Mouse (Mus musculus) brown adipose tissue, adult 24 weeks (tissue): Measurements from ENCODE around the gene Lsm11. TPM values are rescaled to one million over a fixed set of nuclear protein-coding genes. Genes with fewer than 3 reads are reported as not detected.
A peak's percentile ranks its signal among the peaks of the same experiment; 100 is the strongest.

ENCODE experiments used
- H3K27ac ChIP-seq: fragments of 200-500 bp; replicated peaks from 2 replicates; pipeline ENCODE4 v1.5.1; 2012; ENCODE audit warnings: low read depth, mild to moderate bottlenecking, low read length
- H3K4me1 ChIP-seq: fragments of 200-500 bp; 2 replicates; pipeline ENCODE4 v1.6.1; 2012; ENCODE audit warnings: low read length, mixed read lengths; ENCODE audit not compliant: control insufficient read depth, insufficient read depth, insufficient read length
- H3K4me3 ChIP-seq: fragments of 200-500 bp; 2 replicates; pipeline ENCODE4 v1.5.1; 2012; ENCODE audit warnings: low read depth, mild to moderate bottlenecking, low read length, moderate library complexity; ENCODE audit not compliant: insufficient read depth
- polyA plus RNA-seq: library from polyadenylated mRNA; stranded (reverse); fragments of >200 nt; gene quantifications from 2 replicates; pipeline ENCODE4 v1.2.4, GENCODE M21; 2012; ENCODE audit not compliant: missing spikeins, insufficient read depth, insufficient read length

The Lsm11 gene
- 1.9 and 2.2 TPM in 2 replicates for polyA plus RNA-seq

DNA sequence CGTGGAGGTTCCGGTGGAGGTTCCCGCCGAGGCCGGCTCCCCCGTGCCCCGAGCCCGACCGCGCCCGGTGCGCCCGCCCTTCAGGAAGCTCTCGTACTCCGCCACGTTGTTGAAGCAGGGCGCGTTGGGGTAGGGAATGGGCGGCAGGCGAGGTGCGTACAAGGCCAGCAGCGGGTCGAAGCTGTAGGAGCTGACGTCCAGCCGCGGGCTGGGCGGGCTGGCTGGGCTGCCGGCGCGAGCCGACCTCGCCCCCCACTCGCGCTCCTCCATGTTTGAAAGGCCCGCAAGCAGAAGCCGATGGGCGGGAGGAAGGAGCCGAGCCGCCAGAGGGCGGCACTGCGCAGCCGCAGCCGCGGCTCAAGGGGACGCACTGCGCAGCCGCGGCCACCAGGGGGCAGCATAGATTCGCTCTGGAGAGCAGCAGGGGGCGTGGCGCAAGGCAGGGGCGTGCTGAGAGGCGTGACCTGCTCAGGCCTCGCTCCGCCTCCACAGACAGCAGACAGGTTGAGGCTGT, at the start of gene Lsm11:
Lsm11 (minus strand) TSS at position 293 of the 514 bp plus-strand sequence.
- Histone ChIP-seq H3K4me1 (peaks cover 3% of the 10 kb centered on the region; the same call in 1 of the 2 replicates), H3K27ac (peak within 1 kb of the TSS; percentile 50; the same call in 1 of the 2 replicates), H3K4me3 (peak within 1 kb of the TSS; percentile 94)

DNA sequence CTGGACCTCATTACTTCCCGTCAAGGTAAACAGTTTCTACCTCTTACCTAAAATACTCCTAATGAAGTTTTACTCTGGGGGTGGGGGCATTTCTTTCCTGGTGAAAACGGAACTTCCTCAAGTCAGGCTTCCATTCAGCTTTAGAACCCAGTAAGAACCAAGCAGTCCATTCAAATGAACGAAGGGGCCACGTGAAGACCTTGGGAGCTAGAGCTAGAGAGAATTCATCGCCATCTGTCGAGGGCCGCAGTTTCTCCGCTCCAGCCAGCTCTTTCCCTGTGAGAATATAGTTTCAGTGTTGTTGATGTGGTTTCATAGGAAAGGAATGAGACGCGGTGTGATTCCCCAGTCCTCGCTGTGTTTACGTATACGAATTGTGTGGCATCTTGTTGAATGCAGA, 47.4 kb upstream of the Lsm11 start:
- Histone ChIP-seq H3K4me1 (no peaks in the 10 kb centered on the region), H3K27ac (no peak overlapping the region), H3K4me3 (no peak overlapping the region)

DNA sequence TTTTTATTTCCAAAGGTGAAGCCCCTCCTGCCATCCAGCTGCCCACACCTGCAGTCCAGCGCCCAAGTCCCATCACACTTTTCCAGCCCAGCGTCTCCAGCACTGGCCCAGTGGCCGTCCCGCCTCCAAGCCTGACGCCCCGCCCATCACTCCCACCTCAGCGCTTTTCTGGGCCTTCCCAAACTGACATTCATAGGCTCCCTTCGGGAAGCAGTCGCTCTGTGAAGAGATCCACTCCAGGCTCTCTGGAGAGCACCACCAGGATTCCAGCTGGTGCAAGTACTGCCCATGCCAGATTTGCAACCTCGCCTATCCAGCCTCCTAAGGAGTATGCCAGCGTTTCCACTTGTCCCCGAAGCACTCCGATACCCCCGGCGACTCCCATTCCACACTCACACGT, 46.9 kb upstream of the Lsm11 start:
- Histone ChIP-seq H3K4me1 (no peaks in the 10 kb centered on the region), H3K4me3 (no peak overlapping the region), H3K27ac (no peak overlapping the region)

DNA sequence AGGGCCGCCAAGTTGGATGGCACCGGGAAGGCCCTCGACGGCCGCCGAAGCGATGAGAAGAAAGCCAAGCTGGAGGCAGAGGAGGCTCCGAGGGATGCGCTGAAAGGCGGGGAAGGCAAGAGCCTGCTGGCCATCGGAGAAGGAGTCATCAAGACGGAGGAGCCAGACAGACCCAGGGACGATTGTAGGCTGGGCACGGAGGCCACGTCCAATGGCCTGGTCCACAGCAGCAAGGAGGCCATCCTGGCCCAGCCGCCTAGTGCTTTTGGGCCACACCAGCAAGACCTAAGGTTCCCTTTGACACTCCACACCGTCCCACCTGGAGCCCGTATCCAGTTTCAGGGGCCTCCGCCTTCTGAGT, 36.1 kb upstream of the Lsm11 start:
- Histone ChIP-seq H3K4me1 (no peaks in the 10 kb centered on the region), H3K27ac (no peak overlapping the region), H3K4me3 (peak overlapping the region; percentile 71)

DNA sequence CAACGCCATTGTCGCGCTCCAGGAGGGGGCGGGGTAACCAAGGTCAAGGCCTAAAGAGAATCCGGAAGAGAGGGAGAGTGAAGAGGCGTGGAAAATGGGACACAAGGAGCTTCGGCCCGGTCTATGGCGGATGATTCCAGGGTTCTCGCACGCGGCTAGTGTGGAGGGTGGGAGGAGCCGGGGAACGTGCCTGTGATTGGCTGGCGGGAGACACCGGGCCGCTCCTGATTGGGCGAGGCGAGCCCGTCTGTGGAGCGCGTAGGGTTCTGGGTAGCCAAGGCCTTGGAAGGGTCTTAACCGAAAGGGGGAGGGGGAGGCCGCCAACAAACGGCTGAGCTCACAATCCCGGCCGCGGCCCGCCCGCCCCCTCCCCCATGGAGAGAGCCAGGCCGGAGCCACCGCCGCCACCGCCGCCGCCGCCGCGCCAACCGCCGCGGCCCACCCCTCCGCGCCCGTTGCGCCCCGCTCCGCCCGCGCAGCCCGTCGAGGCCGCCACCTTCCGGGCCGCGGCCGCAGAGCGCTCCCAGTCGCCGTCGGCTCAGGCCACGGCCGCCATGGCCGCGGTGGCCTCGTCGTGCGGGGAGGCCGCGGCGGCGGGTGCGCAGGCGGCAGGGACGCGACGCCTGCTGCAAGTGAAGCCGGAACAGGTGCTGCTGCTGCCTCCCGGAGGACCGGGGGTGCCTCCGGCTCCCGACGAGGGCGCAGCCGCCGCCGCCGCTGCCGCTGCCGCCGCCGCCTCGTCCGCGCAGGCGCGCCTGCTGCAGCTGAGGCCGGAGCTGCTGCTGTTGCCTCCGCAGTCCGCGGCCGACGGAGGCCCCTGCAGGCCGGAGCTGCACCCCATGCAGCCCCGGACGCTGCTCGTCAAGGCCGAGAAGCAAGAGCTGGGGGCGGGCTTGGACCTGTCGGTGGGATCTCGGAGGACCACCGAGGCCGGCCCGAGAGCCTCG, 35.5 kb upstream of the Lsm11 start, which contains the start of gene Sox30:
Sox30 (plus strand) TSS at position 365 of the 947 bp plus-strand sequence.
- H3K27ac ChIP-seq = no peak within 1 kb of the TSS
- H3K4me1 ChIP-seq = no peaks in the 10 kb centered on the region
- peak within 1 kb of the TSS; percentile 71 for H3K4me3 ChIP-seq

GRCm38 (mm10) chr11:45976061-45976460, 31.3 kb upstream of the Lsm11 start:
- no peak overlapping the region for H3K27ac ChIP-seq
- no peaks in the 10 kb centered on the region for H3K4me1 ChIP-seq
- no peak overlapping the region for H3K4me3 ChIP-seq

DNA sequence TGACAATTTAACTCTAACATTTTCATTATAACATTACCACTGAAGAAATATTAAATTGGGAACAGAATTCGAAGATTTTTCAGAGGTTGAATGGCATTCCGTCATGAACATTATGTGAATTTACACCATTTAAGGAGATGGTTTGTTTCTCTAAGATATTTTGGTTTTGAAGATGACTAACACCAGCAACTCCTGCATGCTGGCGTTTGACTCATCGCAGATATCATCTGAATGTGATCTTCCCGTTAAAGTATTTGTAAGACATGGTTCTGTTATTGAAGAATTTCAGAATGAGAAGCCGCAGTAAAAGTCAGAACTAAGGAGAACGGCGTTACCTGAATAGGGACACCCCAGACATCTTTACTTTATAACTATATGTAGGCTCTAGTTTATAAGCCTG, 29.7 kb upstream of the Lsm11 start:
- no peaks in the 10 kb centered on the region for H3K4me1 ChIP-seq
- H3K27ac ChIP-seq = no peak overlapping the region
- no peak overlapping the region for H3K4me3 ChIP-seq

- no peaks in the 10 kb centered on the region for H3K4me1 ChIP-seq
- H3K27ac ChIP-seq = no peak overlapping the region
- H3K4me3 ChIP-seq = no peak overlapping the region
Observed at GRCm38 (mm10) chr11:45973635-45974034, 28.9 kb upstream of the Lsm11 start.

DNA sequence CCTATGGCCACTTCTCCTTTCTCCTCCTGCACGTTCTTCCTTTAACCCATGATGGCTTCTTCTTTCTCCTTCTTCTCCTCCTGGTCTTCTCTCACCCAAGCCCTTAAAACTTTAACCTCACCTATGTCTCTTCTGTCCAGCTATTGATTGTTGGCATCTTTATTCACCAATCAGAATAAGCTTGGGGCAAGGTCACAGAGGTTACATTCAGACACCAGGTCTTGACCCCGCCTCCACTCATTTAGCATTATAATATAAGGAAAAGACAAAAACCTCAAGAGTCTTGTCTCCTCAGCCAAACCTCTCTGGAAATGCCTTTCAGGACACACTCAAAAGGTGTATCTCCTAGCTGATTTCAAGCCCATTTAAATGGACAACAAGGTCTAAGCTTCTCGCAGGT, 23.7 kb upstream of the Lsm11 start:
- H3K4me3 ChIP-seq = no peak overlapping the region
- H3K4me1 ChIP-seq = no peaks in the 10 kb centered on the region
- no peak overlapping the region for H3K27ac ChIP-seq

GRCm38 (mm10) chr11:45966896-45967295, 22.2 kb upstream of the Lsm11 start:
- Histone ChIP-seq H3K4me3 (no peak overlapping the region), H3K27ac (no peak overlapping the region), H3K4me1 (no peaks in the 10 kb centered on the region)

- no peak overlapping the region for H3K4me3 ChIP-seq
- H3K4me1 ChIP-seq = no peaks in the 10 kb centered on the region
- H3K27ac ChIP-seq = no peak overlapping the region
Observed at GRCm38 (mm10) chr11:45960003-45960402, 15.3 kb upstream of the Lsm11 start.

GRCm38 (mm10) chr11:45959598-45959997, 14.9 kb upstream of the Lsm11 start:
- Histone ChIP-seq H3K4me1 (no peaks in the 10 kb centered on the region), H3K4me3 (no peak overlapping the region), H3K27ac (no peak overlapping the region)

DNA sequence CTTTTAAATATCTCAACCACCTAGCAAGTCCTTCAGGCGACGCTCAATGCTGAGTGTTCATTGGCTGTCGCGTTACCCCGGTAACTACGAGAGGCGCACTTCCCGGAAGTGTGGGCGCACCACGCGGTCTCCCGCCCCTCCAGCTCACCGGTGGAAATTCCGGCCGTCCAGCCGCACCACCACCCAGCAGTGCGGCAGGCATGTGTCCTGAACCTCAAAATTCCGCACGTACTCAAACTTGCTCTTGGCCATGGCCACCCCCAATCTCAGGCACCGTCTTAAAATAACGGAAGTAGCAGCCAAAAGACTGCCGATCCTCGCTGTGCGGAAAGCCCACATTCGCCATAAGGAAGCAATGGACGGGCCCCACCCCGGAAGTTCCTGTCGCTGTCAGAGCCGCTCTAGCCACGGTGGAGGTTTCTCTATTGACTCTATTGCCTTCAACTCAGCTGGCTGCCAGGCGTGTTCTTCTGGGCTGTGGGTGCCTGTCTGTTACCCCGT, 10.4 kb upstream of the Lsm11 start, which contains the start of gene Thg1l:
Thg1l (minus strand) TSS at position 368 of the 501 bp plus-strand sequence.
- no peaks in the 10 kb centered on the region for H3K4me1 ChIP-seq
- H3K4me3 ChIP-seq = peak within 1 kb of the TSS; percentile 99
- peak within 1 kb of the TSS; percentile 98 for H3K27ac ChIP-seq

GRCm38 (mm10) chr11:45947491-45947890, 2.8 kb upstream of the Lsm11 start:
- Histone ChIP-seq H3K27ac (no peak overlapping the region), H3K4me1 (peaks cover 3% of the 10 kb centered on the region; the same call in 1 of the 2 replicates), H3K4me3 (no peak overlapping the region)

- H3K27ac ChIP-seq = no peak overlapping the region
Observed at GRCm38 (mm10) chr11:45946796-45947195, 2.1 kb upstream of the Lsm11 start.

More at GRCm38 (mm10) chr11:45946796-45947195, 2.1 kb upstream of the Lsm11 start:
- H3K4me3 ChIP-seq = no peak overlapping the region
- H3K4me1 ChIP-seq = peaks cover 3% of the 10 kb centered on the region; the same call in 1 of the 2 replicates
